Mouse (Mus musculus): ENCODE results near the gene Rps10. TPM values are rescaled to one million over a fixed set of nuclear protein-coding genes. Genes with fewer than 3 reads are reported as not detected.

Gene Rps10
- polyA plus RNA-seq, 1 experiment from 2014 or later: 432 TPM

GRCm38 (mm10) chr17:27671720-27672119 lies 35.3 kb upstream of the Rps10 start:
- no peaks in the 10 kb centered on the region for H3K27me3 ChIP-seq (ENCODE audit: control insufficient read depth, insufficient read depth, low read depth, low read length)
- H3K36me3 ChIP-seq (ENCODE audit: control insufficient read depth, insufficient read depth): no peaks in the 10 kb centered on the region
- H3K4me3 ChIP-seq (ENCODE audit: low read depth, low read length): no peak overlapping the region
- no peak for ATAC-seq (ENCODE audit: low read depth)
- no peak overlapping the region for H3K9ac ChIP-seq (ENCODE audit: low read depth, low read length)
- H3K4me2 ChIP-seq (ENCODE audit: low read depth, low read length): no peak overlapping the region
- 67% methylated on average over 6 of the region's 6 CpGs for WGBS (ENCODE audit: insufficient replicate concordance)
- no peaks in the 10 kb centered on the region for H3K4me1 ChIP-seq (ENCODE audit: control insufficient read depth, low read depth, low read length)
- H3K27ac ChIP-seq (ENCODE audit: low read length): no peak overlapping the region
- H3K9me3 ChIP-seq (replicated peaks; ENCODE audit: control insufficient read depth, low read length): no peaks in the 10 kb centered on the region

DNA sequence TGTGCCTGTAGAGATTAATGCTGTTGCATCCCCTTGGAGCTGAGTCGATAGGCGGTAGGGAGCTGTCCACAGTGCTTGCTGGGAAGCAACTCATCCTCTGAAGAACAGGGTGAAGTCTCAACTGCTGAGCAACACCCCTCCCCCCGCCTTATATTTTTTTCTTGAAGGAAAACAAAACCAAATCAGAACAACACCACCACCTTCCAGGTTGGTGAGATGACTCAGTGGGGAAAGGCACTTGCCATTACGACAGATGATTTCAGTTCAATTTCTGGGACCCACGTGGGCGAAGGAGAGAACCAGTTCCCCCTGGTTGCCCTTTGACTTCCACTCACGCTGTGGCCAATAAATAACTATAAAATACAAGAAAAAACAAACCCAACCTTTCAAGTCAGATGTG lies 22.3 kb upstream of the Rps10 start:
- Histone ChIP-seq H3K9ac (ENCODE audit: low read depth, low read length) (no peak overlapping the region), H3K4me3 (ENCODE audit: low read depth, low read length) (no peak overlapping the region), H3K27me3 (ENCODE audit: control insufficient read depth, insufficient read depth, low read depth, low read length) (peaks cover 35% of the 10 kb centered on the region), H3K4me2 (ENCODE audit: low read depth, low read length) (no peak overlapping the region), H3K36me3 (ENCODE audit: control insufficient read depth, insufficient read depth) (no peaks in the 10 kb centered on the region), H3K4me1 (ENCODE audit: control insufficient read depth, low read depth, low read length) (peaks cover 3% of the 10 kb centered on the region), H3K9me3 (replicated peaks; ENCODE audit: control insufficient read depth, low read length) (no peaks in the 10 kb centered on the region), H3K27ac (ENCODE audit: low read length) (no peak overlapping the region)
- WGBS (ENCODE audit: insufficient replicate concordance): 55% methylated on average over 7 of the region's 7 CpGs
- no peak for ATAC-seq (ENCODE audit: low read depth)

- H3K27ac ChIP-seq (ENCODE audit: low read length): no peak overlapping the region
- no peaks in the 10 kb centered on the region for H3K36me3 ChIP-seq (ENCODE audit: control insufficient read depth, insufficient read depth)
- H3K4me3 ChIP-seq (ENCODE audit: low read depth, low read length): no peak overlapping the region
- ATAC-seq (ENCODE audit: low read depth): no peak
- peaks cover 35% of the 10 kb centered on the region for H3K27me3 ChIP-seq (ENCODE audit: control insufficient read depth, insufficient read depth, low read depth, low read length)
- WGBS (ENCODE audit: insufficient replicate concordance): 51% methylated on average over 8 of the region's 8 CpGs
- no peak overlapping the region for H3K4me2 ChIP-seq (ENCODE audit: low read depth, low read length)
- no peak overlapping the region for H3K9ac ChIP-seq (ENCODE audit: low read depth, low read length)
- peaks cover 5% of the 10 kb centered on the region for H3K4me1 ChIP-seq (ENCODE audit: control insufficient read depth, low read depth, low read length)
- H3K9me3 ChIP-seq (replicated peaks; ENCODE audit: control insufficient read depth, low read length): no peaks in the 10 kb centered on the region
These were observed 20.7 kb upstream of the Rps10 start for GRCm38 (mm10) chr17:27657123-27657522.

- Histone ChIP-seq H3K27ac (ENCODE audit: low read length) (no peak overlapping the region), H3K36me3 (ENCODE audit: control insufficient read depth, insufficient read depth) (no peaks in the 10 kb centered on the region), H3K27me3 (ENCODE audit: control insufficient read depth, insufficient read depth, low read depth, low read length) (peaks cover 35% of the 10 kb centered on the region), H3K9me3 (replicated peaks; ENCODE audit: control insufficient read depth, low read length) (no peaks in the 10 kb centered on the region), H3K4me1 (ENCODE audit: control insufficient read depth, low read depth, low read length) (peaks cover 5% of the 10 kb centered on the region), H3K9ac (ENCODE audit: low read depth, low read length) (no peak overlapping the region), H3K4me3 (ENCODE audit: low read depth, low read length) (no peak overlapping the region), H3K4me2 (ENCODE audit: low read depth, low read length) (no peak overlapping the region)
- ATAC-seq (ENCODE audit: low read depth): no peak
- 3% methylated on average over 5 of the region's 5 CpGs for WGBS (ENCODE audit: insufficient replicate concordance)
These were observed 19.9 kb upstream of the Rps10 start for GRCm38 (mm10) chr17:27656414-27656813.

- Histone ChIP-seq H3K9ac (ENCODE audit: low read depth, low read length) (no peak overlapping the region), H3K4me3 (ENCODE audit: low read depth, low read length) (no peak overlapping the region; the same call in 1 of the 2 replicates), H3K9me3 (replicated peaks; ENCODE audit: control insufficient read depth, low read length) (no peaks in the 10 kb centered on the region), H3K4me2 (ENCODE audit: low read depth, low read length) (no peak overlapping the region), H3K27me3 (ENCODE audit: control insufficient read depth, insufficient read depth, low read depth, low read length) (peaks cover 35% of the 10 kb centered on the region), H3K4me1 (ENCODE audit: control insufficient read depth, low read depth, low read length) (peaks cover 5% of the 10 kb centered on the region), H3K36me3 (ENCODE audit: control insufficient read depth, insufficient read depth) (no peaks in the 10 kb centered on the region), H3K27ac (ENCODE audit: low read length) (no peak overlapping the region)
- ATAC-seq (ENCODE audit: low read depth): no peak
- WGBS (ENCODE audit: insufficient replicate concordance): 2% methylated on average over 13 of the region's 14 CpGs
These were observed 19.5 kb upstream of the Rps10 start for GRCm38 (mm10) chr17:27656011-27656399.

- Histone ChIP-seq H3K4me3 (ENCODE audit: low read depth, low read length) (peak within 1 kb of the TSS; percentile 42), H3K27me3 (ENCODE audit: control insufficient read depth, insufficient read depth, low read depth, low read length) (peaks cover 38% of the 10 kb centered on the region), H3K9ac (ENCODE audit: low read depth, low read length) (no peak within 1 kb of the TSS), H3K36me3 (ENCODE audit: control insufficient read depth, insufficient read depth) (no peaks in the 10 kb centered on the region), H3K4me1 (ENCODE audit: control insufficient read depth, low read depth, low read length) (peaks cover 5% of the 10 kb centered on the region), H3K9me3 (replicated peaks; ENCODE audit: control insufficient read depth, low read length) (no peaks in the 10 kb centered on the region), H3K4me2 (ENCODE audit: low read depth, low read length) (peak within 1 kb of the TSS; percentile 46), H3K27ac (ENCODE audit: low read length) (no peak within 1 kb of the TSS)
- ATAC-seq (ENCODE audit: low read depth): peak; percentile 9; the same call in 1 of the 2 replicates
- WGBS (ENCODE audit: insufficient replicate concordance): 3% methylated on average over 63 of the region's 65 CpGs
These were observed 18.9 kb upstream of the Rps10 start, which contains the start of gene Pacsin1 for GRCm38 (mm10) chr17:27655089-27656010. Pacsin1 (plus strand) TSS chr17:27655509.

DNA sequence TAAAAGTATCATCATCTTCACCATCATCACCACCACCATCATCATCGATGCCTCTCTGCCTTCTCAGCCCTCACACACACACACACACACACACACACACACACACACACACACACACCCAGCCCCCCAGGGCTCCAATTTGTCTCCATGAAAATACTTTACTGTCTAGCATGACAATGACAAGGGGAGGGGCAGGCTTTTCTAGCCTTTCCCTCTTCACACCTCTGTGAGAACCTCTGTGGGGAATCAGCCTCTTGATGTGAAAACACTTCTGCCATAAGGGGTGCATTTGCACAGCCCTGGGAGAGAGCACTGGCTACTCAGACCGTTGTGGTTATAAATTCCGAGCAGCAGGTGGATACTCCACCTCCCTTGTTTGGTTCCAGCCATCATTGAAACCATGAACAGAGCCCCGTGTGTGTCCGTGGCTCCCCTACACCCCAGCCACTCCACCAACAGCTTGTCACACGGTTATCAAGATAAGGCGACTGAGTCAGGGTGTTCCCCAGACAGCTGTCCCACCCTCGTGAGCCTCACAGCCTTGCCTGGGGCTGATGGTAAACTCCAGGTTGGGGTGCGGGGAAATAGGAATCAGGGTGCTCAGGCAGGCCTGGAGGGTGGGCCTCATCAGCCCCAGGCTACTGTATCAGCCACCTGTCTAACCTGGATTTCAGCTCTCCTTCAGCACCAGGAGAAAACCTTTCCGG lies 16.9 kb upstream of the Rps10 start:
- 34% methylated on average over 10 of the region's 10 CpGs for WGBS (ENCODE audit: insufficient replicate concordance)
- Histone ChIP-seq H3K9me3 (replicated peaks; ENCODE audit: control insufficient read depth, low read length) (no peaks in the 10 kb centered on the region), H3K27me3 (ENCODE audit: control insufficient read depth, insufficient read depth, low read depth, low read length) (peaks cover 38% of the 10 kb centered on the region), H3K9ac (ENCODE audit: low read depth, low read length) (no peak overlapping the region), H3K4me2 (ENCODE audit: low read depth, low read length) (no peak overlapping the region), H3K4me1 (ENCODE audit: control insufficient read depth, low read depth, low read length) (peaks cover 5% of the 10 kb centered on the region), H3K36me3 (ENCODE audit: control insufficient read depth, insufficient read depth) (no peaks in the 10 kb centered on the region), H3K4me3 (ENCODE audit: low read depth, low read length) (no peak overlapping the region), H3K27ac (ENCODE audit: low read length) (no peak overlapping the region)
- ATAC-seq (ENCODE audit: low read depth): no peak

- WGBS (ENCODE audit: insufficient replicate concordance): 52% methylated on average over 23 of the region's 23 CpGs
- H3K4me3 ChIP-seq (ENCODE audit: low read depth, low read length): no peak overlapping the region
- no peak for ATAC-seq (ENCODE audit: low read depth)
- H3K4me2 ChIP-seq (ENCODE audit: low read depth, low read length): no peak overlapping the region
- peaks cover 5% of the 10 kb centered on the region for H3K4me1 ChIP-seq (ENCODE audit: control insufficient read depth, low read depth, low read length)
- no peak overlapping the region for H3K27ac ChIP-seq (ENCODE audit: low read length)
- no peaks in the 10 kb centered on the region for H3K9me3 ChIP-seq (replicated peaks; ENCODE audit: control insufficient read depth, low read length)
- no peaks in the 10 kb centered on the region for H3K36me3 ChIP-seq (ENCODE audit: control insufficient read depth, insufficient read depth)
- H3K9ac ChIP-seq (ENCODE audit: low read depth, low read length): no peak overlapping the region
- H3K27me3 ChIP-seq (ENCODE audit: control insufficient read depth, insufficient read depth, low read depth, low read length): peaks cover 37% of the 10 kb centered on the region
These were observed 15.7 kb upstream of the Rps10 start for GRCm38 (mm10) chr17:27652046-27652790.
